In the genomic region with DNA sequence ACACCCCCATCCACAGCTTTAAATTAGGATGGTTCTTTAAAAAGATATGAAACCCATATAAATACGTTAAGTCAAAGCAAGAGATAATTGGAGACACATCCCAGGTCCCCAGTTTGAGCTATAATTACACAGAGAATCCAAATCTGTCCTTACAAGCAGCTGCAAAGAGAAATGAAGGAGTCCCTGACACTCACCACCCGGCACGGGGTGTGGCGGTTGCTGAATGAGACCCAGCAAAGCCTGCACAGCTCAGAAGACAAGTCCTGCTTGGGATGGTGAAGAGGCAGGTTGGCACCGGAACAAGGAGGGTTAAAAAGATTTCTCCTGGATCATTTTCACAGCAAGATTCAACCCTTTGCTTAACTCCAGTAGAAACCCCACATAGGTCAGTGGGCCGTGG, we compare ENCODE assay signal across 22 mouse cellular contexts.
DNase-seq lines count a peak whose midpoint lies in the region; ATAC-seq lines count a peak whose summit lies in the region.
"Had no signal": no experiment of that assay in that cellular context is flagged by ENCODE, and none has a peak within 500 bp of the region (broad histone marks: within the 10 kb centered on the region; RNA-seq: fewer than 3 reads in every experiment).

No protein-coding gene starts in this region.

- DNase-seq in frontal cortex, postnatal 25 days (ENCODE audit: low spot score in 2 of 2) = no peak
- DNase-seq in left cerebral cortex, postnatal 14 days (ENCODE audit: low spot score in 2 of 2) = peak; percentile 44 to 46
- no peak for DNase-seq in left cerebral cortex, postnatal 36 days (ENCODE audit: low spot score in 2 of 2)
- peak; percentile 33 for DNase-seq in right cerebral cortex, postnatal 14 days
- no peak for DNase-seq in right cerebral cortex, postnatal 25 days
- peak; percentile 48 for DNase-seq in brain, adult 2 months (ENCODE audit: low read depth, low spot score)
- DNase-seq: adrenal gland, adult 8-10 months; adrenal gland, postnatal 14 days; adrenal gland, postnatal 36 days; B cell, adult 2 months; cerebellum, adult 11 months; cerebellum, adult 18-20 months; cerebellum, adult 8-10 months; cerebellum, adult 9-11 months; cerebellum, postnatal 14 days; cerebellum, postnatal 36 days had no signal

- peak; percentile 32; the same call in 1 of the 2 replicates for ATAC-seq in frontal cortex, adult (ENCODE audit: low TSS enrichment)
- ATAC-seq: activated CD4-positive, CD25-positive, alpha-beta regulatory T cell, adult 4 months; CD4-positive, CD25-positive, alpha-beta regulatory T cell, adult 4 months; forebrain, embryonic 13.5 days; forebrain, embryonic 15.5 days; Patski had no signal

- intact Hi-C loops in left cerebral cortex, postnatal 14 days (cut with DNase I) = no loop called here
- intact Hi-C loops in left cerebral cortex, postnatal 36 days (cut with DNase I) = no loop called here

Comparison
In these comparisons a context has a peak if more than half of its experiments do, and no peak if none do; other contexts are left out.
1. DNase-seq: peak in left cerebral cortex, postnatal 14 days (2 of 2), right cerebral cortex, postnatal 14 days (single experiment) and brain, adult 2 months (single experiment); none in frontal cortex, postnatal 25 days (0 of 2), left cerebral cortex, postnatal 36 days (0 of 2) and right cerebral cortex, postnatal 25 days (single experiment).